Mouse (Mus musculus) erythroblast, embryonic 14.5 days (primary cell): ENCODE measurements around the gene Crtc3. TPM values are rescaled to one million over a fixed set of nuclear protein-coding genes. Genes with fewer than 3 reads are reported as not detected.

ENCODE experiments used
- H3K27me3 ChIP-seq: 2 replicates; pipeline ENCODE4 v1.6.1; 2012; ENCODE audit warnings: inconsistent platforms; ENCODE audit not compliant: control insufficient read depth
- H3K36me3 ChIP-seq: 2 replicates; pipeline ENCODE4 v1.6.1; 2012; ENCODE audit warnings: mild to moderate bottlenecking, inconsistent platforms; ENCODE audit not compliant: control insufficient read depth
- H3K4me1 ChIP-seq: 2 replicates; pipeline ENCODE4 v1.6.1; 2012; ENCODE audit warnings: inconsistent platforms; ENCODE audit not compliant: control insufficient read depth
- H3K4me3 ChIP-seq: replicated peaks from 2 replicates; pipeline ENCODE3; 2012; ENCODE audit warnings: moderate library complexity, mild to moderate bottlenecking, inconsistent platforms
- H3K9me3 ChIP-seq: 2 replicates; pipeline ENCODE4 v1.6.1; 2012; ENCODE audit warnings: low read length, inconsistent platforms, mixed read lengths; ENCODE audit not compliant: control insufficient read depth
- GATA1 ChIP-seq: IDR thresholded peaks from 2 replicates; pipeline ENCODE4 v1.6.1; 2012; ENCODE audit warnings: low read length, inconsistent platforms, mixed read lengths
- TAL1 ChIP-seq: IDR thresholded peaks from 3 replicates; pipeline ENCODE4 v1.6.1; 2012; ENCODE audit warnings: low read length, inconsistent platforms, mixed read lengths
- polyA plus RNA-seq: library from polyadenylated mRNA; stranded (reverse); fragments of >175 nt; gene quantifications from 2 replicates; pipeline ENCODE4 v1.2.3, GENCODE M21; 2012

Crtc3 gene
- polyA plus RNA-seq, 1 experiment = 0.78 TPM

DNA sequence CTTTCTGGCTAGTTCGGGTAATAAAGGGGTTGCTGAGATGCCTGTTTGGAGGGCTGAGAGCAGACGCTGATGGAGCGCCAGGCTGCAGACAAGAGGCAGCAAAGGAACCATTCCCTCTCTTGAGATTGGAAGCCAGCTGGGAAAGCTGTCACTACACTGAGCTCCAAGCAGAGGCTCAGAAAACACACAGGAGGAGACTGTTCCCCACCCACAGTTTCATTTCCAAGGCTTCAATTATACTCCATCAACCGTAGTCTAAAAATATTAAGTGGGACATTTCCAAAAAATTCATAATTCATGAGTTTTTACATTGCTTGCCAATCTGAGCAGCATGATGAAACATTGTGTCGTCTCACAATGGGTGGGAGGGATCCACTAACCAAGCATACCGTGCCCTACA lies 2.5 kb upstream of the Crtc3 start:
- H3K4me3 ChIP-seq = no peak overlapping the region
- H3K9me3 ChIP-seq = no peaks in the 10 kb centered on the region
- peaks cover 28% of the 10 kb centered on the region for H3K4me1 ChIP-seq
- peaks cover 6% of the 10 kb centered on the region for H3K27me3 ChIP-seq
- TF ChIP-seq TAL1 = no peak
- no peak for TF ChIP-seq GATA1
- H3K36me3 ChIP-seq = no peaks in the 10 kb centered on the region

- peaks cover 32% of the 10 kb centered on the region for H3K4me1 ChIP-seq
- H3K9me3 ChIP-seq = no peaks in the 10 kb centered on the region
- H3K36me3 ChIP-seq = no peaks in the 10 kb centered on the region
- peak overlapping the region; percentile 87 for H3K4me3 ChIP-seq
- peaks cover 6% of the 10 kb centered on the region for H3K27me3 ChIP-seq
- no peak for TF ChIP-seq GATA1
- no peak for TF ChIP-seq TAL1
Measured at GRCm38 (mm10) chr7:80689221-80689591, 529 bp upstream of the Crtc3 start.

DNA sequence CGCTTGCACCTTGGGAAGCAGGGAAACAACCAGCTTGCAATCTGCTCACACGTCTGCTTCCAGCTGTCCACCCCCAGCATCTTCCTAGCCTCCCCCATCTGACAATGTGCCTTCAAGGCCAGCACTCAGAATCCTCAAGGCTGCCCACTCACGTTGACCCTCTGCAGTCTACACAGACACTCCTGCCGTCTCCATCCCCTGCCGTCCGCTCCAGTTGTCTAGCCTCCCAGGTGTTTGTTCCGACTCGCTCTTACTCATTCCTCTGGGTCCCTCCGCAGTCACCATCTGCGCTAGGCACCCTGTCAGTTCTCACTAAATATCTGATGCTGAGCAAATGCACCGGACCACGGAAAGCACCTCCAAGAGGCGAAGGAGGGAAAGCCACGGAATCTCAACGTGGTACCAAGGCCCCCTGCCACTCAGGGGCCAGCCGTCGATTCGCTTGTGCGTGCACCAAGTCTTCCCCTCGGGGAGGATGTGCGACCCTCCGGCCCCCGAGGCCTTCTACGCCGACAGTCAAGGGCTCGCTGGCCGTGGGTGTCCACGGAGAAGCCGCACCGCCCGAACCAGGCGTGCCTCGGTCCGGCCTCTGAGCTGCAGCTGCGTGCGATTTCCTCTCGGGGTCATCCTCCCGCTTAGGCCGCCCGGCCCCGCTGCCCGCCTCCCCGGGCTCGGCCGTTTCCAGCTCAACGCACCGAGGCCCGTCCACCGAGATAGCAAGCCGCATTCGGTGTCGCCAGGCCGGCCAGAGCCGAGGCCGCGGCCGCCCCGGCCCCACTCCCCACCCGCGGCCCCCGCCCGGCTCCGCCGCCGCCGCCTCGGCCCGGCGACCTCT lies 739 bp downstream of the Crtc3 start:
- peaks cover 6% of the 10 kb centered on the region for H3K27me3 ChIP-seq
- H3K9me3 ChIP-seq = no peaks in the 10 kb centered on the region
- 0 out of 2 replicates have a peak, but pooled peaks have one; percentile 5 for TF ChIP-seq GATA1
- TF ChIP-seq TAL1 = no peak
- peaks cover 35% of the 10 kb centered on the region for H3K4me1 ChIP-seq
- peak overlapping the region; percentile 87 for H3K4me3 ChIP-seq
- H3K36me3 ChIP-seq = no peaks in the 10 kb centered on the region

DNA sequence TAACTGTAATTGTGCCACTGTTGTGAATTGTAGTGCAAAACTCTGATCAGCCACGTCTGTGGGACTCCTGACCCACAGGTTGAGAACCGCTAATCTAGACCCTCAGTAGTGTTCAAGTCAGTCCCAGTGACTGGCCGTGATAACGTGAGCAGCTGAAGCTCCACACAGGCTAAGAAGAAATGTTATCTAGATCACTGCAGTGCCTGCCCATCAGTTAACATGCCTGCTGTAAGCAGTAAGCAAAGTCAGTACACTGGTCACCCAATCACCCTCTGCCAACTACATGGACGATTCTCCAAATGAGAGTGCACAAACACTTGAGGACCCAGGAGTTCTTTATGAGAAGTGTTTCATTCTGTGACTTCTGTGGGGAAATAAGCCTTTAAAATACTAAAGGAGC lies 3.0 kb downstream of the Crtc3 start:
- Histone ChIP-seq H3K9me3 (no peaks in the 10 kb centered on the region), H3K36me3 (no peaks in the 10 kb centered on the region), H3K4me1 (peaks cover 47% of the 10 kb centered on the region), H3K27me3 (peaks cover 6% of the 10 kb centered on the region), H3K4me3 (no peak overlapping the region)
- TF ChIP-seq GATA1 = no peak
- no peak for TF ChIP-seq TAL1

DNA sequence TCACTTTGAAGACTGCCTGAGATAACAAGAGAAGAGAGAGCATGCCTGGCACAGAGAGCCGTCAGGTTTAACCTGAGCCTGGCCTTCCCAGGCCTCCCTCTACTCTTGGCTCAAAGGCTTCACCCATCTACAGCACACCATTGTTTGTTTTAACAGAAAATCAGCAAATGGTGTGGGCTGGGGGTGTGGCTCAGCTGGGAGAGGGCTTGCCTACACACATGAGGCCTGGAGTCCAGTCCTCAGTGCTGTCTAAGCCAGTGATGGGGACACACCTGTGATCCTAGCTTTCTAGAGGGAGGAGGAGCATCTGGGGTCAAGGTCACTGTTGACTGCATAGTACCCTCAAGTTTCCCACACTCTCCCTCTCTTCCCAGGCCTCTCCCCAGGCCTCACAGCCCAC lies 6.0 kb downstream of the Crtc3 start:
- H3K27me3 ChIP-seq = peaks cover 1% of the 10 kb centered on the region
- peaks cover 37% of the 10 kb centered on the region for H3K4me1 ChIP-seq
- no peaks in the 10 kb centered on the region for H3K9me3 ChIP-seq
- TF ChIP-seq TAL1 (no peak), GATA1 (no peak)
- H3K4me3 ChIP-seq = no peak overlapping the region
- no peaks in the 10 kb centered on the region for H3K36me3 ChIP-seq

DNA sequence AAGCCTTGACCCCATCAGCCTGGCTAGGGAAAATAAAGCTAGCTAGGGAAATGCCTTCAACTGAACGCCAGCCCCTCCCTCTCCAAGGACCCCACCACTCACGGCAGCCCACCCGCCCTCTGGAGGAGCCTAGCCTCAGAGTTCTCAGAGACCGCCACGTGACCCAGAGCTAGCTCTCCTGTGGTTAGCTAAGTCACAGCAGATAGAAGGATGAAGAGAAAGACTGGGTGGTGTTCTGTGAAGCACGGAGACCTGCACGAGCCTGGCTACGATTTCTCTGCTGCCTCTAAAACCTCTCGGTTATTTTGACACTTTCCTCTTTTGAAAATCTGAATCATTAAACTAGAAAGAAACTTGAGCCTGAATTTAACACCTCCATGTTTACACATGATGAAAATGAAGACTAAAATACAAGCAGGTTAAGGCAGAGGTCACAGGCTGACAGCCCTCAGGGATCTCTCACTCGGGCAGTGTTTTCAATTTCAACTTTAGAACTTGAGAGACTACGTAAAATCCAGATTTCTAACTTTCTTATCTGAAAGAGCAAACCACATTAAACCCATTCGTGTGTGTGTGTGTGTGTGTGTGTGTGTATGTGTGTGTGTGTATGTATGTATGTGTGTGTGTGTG lies 8.3 kb downstream of the Crtc3 start:
- no peaks in the 10 kb centered on the region for H3K9me3 ChIP-seq
- H3K4me3 ChIP-seq = no peak overlapping the region
- H3K4me1 ChIP-seq = peaks cover 26% of the 10 kb centered on the region
- no peaks in the 10 kb centered on the region for H3K27me3 ChIP-seq
- H3K36me3 ChIP-seq = no peaks in the 10 kb centered on the region; the same call in none of the 2 replicates
- no peak for TF ChIP-seq TAL1
- TF ChIP-seq GATA1 = no peak

GRCm38 (mm10) chr7:80672323-80672722 lies 16.4 kb downstream of the Crtc3 start:
- Histone ChIP-seq H3K27me3 (no peaks in the 10 kb centered on the region), H3K36me3 (peaks cover 4% of the 10 kb centered on the region), H3K9me3 (no peaks in the 10 kb centered on the region), H3K4me1 (peaks cover 19% of the 10 kb centered on the region), H3K4me3 (no peak overlapping the region)
- TF ChIP-seq GATA1 = no peak
- TF ChIP-seq TAL1 = no peak

DNA sequence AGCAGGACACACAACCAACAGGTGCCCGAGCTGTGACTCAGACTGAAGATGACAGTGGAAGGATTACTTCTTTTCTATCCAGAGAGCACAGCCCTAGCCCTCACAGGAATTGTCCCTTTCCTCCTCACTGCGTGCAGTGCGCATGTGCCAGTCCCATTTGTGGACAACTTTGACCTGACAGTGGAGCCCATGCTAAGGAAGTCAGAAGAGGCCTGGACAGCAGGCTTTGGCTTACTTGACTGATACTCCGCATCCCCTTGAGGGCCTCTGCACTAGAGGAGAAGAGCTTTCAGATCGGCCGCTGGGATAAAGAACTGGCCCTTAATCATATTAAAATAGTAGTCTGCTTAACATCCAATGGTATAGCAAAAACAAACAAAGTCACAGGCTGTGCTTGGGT lies 17.8 kb downstream of the Crtc3 start:
- Histone ChIP-seq H3K36me3 (peaks cover 4% of the 10 kb centered on the region), H3K27me3 (no peaks in the 10 kb centered on the region), H3K4me3 (no peak overlapping the region), H3K9me3 (no peaks in the 10 kb centered on the region), H3K4me1 (peaks cover 33% of the 10 kb centered on the region)
- TF ChIP-seq TAL1 (no peak), GATA1 (no peak)

GRCm38 (mm10) chr7:80667190-80667589 lies 21.5 kb downstream of the Crtc3 start:
- Histone ChIP-seq H3K9me3 (no peaks in the 10 kb centered on the region), H3K36me3 (no peaks in the 10 kb centered on the region; the same call in 1 of the 2 replicates), H3K4me1 (peaks cover 41% of the 10 kb centered on the region), H3K4me3 (peak overlapping the region; percentile 19), H3K27me3 (no peaks in the 10 kb centered on the region)
- TF ChIP-seq GATA1 (no peak), TAL1 (no peak)
